Mouse (Mus musculus): ENCODE measurements at regions not wholly inside any gene's neighbourhood (a gene's known extent, or its start where the extent isn't known, plus 50 kb on each side); places are given as distances from the start of the nearest gene placed in this dataset.

DNA sequence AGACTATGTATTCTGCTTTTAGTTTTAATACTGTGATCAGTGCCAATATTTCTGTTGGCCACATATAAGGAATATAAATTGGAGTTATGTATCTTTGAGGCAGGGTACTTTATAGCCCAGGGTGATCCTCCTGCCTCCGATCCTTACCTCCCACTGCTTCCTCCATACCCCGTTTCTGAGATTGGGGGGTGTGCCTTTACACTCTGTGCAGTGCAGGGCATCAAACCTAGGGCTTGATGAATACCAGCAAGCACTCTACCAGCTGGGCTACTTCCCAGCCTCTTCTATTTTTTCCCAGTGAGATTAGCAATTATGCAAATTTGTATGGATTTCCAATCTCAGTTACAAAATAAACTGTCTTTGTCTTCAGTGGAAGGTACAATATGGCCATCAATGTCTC lies 97.3 kb upstream of the Tsc22d2 start:
- no peak for DNase-seq

DNA sequence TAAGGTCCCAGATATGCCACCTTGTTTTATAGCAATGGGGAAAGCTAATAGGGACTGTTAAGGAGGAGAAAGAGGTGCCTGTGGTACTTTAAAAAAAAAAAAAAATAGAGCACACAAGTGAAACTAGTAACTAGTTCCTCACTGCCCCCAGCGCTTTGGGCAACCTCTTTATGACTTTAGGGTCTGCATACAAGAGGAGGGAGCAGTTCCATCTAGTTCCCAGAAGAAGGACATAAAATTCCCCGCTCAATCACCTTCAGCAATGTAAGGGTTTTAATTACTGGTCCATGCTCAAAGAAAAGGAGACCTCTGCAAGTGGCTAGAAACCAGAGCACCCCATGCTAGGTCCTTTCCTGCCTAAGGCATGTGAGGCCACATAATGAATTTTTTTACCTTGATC lies 95.8 kb upstream of the Tsc22d2 start:
- DNase-seq, result no peak

DNA sequence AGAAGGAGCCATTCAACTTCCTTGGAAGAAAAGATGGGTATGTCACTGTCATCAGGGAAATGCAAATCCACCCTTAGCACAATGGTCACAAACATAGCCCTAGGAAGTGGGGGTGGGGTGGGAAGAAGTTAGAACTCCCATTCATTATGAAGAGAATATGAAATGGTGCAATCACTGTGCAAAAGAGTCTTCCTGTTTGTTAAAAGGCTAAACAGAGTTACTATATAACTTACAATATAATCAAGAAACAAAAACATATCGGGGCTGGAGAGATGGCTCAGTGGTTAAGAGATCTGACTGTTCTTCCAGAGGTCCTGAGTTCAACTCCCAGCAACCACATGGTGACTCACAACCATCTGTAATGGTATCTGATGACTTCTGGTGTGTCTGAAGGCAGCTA lies 95.1 kb upstream of the Tsc22d2 start:
- no peak for DNase-seq

DNA sequence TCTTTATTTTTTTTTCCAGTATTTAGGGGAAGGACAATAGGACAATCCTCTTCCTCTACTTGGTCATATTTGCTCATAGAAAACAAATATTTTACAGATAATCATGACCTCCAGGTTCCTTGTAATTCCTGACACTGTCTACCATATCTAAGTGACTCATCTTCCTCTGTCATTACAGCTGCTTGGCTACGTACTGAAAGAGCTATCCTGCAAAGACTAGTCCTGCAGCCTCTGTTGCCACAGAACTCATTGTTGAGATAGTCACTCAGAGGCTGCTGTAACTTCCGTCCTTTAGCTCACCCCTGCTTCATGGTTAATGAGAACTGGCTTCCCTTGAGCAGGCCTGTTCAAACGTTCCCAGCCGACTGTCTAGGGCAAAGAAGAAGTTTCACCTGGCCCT lies 93.7 kb upstream of the Tsc22d2 start:
- no peak for DNase-seq

DNA sequence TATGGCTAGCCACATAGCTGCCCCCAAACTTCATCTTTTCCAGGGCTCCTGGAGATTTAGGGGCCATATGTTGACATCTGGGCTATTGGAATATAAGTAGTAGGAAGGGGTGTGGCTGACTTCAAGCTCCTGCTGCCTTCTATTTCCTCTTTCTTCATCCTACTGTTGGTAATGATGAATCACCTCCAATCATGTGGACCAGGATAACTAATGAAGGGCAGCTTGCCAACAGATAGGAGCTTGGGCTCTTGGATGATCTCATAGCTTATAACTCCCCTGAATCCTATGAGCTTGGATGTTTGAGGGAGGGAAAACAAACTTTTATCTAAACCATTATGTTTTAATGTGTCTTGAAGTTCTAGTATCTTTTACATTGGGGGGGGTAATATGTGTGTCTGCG lies 92.2 kb upstream of the Tsc22d2 start:
- no peak for DNase-seq

DNA sequence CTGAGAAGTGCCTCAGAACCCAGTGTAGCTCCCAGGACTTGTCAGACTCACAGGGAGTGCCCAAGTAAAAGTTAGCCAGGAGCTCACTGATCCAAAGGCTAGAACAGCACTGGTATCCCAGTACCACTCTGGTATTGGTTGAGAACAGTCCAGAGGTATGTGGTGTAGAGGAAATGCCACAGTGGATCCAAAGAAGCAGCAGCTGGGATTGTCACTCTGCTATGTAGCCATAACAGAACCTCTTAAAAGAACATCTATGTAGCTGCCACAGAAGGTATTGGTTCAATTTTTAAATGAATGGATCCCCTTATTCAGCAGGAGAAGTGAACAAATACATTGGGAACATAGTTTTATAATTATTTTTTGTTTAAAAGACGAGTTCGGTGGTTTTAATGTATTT lies 86.8 kb upstream of the Tsc22d2 start:
- DNase-seq, result no peak

DNA sequence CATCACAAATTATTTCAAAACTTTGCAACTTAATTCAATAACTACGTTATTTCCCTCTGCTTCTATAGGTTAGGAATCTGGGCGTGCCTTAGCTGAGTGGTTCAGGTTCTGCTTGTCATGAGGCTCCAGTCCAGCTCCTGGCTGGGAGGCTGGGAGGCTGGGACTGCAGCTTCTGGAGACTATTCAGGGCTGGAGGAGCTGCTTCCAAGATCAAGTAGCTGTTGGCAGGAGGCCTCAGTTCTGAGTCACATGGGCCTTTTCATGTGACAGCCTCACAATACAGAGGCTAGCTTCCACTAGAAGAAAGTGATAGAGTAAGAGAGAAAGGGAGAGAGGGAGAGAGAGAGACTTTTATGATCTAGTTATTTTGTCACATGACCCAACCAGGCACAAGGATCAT lies 84.3 kb upstream of the Tsc22d2 start:
- DNase-seq, result peak; percentile 53 to 74

DNA sequence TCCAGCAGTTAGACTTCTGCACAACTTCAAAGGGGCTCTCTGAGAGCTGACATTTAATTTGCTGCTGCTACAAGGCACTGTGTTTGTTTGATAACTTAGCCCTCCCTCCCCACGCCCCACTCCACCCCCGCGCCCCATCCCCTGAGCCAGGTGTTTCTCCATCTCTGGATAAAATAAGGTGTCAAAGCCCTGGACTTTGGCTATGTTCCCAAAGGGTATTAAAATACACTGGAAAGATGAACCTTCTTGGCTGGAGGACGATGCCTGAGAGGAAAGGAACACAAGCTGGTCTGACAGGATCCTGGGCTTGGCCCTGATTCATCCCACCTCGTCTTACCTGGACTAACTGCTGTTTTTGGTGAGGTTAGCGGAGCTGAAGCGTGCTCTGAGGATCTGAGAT lies 80.5 kb upstream of the Tsc22d2 start:
- no peak for DNase-seq

DNA sequence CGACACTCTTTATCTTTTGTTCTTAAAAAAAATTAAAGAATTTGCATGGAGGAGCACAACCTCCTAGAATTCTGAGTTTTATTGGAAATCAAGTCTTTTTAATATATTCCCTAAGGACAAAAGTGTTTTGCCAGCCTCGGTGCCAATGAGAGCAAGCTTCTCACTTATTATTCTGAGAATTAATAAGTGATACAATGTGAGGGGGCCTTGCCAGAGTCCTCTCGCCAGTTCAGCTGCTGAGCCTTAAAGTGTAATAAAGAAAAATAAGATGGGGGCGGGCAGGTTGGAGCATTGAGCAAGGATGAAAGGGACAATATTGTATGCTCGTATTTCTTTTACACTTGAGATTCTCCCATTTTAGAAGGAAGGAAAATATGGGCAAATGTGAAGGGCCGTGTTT lies 79.2 kb upstream of the Tsc22d2 start:
- no peak for DNase-seq

DNA sequence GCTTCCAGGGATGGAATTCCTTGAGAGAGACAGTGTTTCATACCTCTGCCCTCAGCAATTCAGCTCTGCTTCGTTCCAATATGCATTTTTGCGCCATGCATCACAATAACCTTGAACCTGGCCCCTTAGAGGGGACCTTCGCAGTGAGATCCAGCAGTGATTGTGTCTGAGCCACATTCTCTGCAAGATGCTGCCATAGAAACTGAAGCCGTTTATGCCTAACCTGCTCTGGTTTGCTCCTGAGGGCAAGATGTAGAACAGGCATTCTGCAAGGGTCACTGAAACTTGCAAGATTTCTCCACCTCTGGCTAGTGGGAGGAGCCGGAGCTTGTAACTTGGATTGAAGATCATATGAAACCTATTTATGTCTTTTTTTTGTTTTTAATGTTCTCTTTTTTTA lies 78.4 kb upstream of the Tsc22d2 start:
- DNase-seq, result no peak

DNA sequence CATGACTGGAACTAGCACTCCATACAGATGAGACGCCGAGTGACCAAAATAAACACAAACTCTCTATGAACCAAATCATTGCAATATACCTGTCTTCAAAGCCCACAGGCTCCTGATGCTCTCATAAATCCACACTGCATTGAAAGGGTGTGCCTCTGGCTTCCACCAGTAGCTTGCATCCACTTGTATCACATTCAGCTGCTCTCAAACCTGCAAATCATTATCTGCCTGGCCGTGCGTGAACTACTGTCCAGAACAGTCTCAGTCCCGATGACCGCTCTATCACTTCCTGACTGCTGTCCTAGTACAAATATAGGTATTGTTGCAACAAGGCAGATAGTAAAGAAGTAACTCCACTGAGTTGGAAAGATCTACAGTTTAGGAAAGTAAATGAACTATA lies 77.9 kb upstream of the Tsc22d2 start:
- no peak for DNase-seq

DNA sequence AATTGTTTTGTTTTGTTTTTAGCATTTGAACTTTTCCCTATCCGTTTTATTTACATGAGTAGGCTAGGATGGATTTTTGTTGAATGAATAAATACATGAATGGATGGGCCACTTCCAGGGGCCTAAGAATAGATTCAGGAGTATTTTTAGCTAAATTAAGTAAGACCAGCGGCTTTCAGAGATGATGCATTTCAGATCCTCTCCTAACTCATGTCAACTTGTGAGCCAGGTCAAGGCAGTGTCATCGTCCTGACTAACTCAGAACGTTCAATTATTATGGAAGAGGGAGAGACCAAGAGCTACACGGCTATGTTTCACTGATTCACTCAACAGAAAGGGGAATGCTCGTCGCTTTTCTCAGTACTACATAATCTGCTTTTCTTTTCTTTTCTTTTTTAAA lies 75.5 kb upstream of the Tsc22d2 start:
- DNase-seq, result no peak

DNA sequence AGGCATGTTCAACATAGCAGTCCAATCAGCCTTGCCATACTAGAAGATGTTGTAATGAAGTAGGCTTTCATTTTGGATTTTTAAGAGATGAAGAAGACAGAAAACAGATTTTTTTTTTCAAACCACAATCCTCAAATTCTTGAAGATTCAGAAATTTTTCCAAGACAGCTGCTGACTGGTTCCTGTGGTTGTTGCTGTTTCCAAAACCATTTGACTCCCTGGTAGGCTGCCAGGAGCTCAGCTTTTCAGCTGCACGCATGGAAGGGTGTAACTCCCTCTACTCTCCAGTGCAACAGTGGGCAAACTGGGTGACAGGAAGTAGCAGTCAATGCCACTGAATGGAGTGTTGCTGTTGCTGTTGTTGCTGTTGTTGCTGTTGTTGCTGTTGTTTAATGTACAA lies 72.4 kb upstream of the Tsc22d2 start:
- no peak for DNase-seq

DNA sequence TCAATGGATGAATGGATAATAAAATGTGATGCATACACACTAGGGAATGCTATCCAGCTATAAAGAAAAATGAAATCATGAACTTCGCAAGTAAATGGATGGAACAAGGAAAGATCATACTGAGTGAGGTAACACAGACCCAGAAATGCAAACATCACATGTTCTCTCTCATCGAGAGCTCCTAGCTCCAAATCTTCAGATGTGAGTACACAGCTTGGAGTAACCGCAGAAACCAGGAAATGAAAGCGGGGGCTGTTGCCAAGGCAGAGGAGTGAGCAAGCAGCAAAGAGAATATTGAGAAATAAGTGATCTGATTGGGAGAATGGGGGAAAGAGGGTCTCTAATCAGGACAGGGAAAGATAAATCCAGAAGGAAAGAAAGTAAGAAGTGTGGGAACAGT lies 52.0 kb upstream of the Tsc22d2 start:
- no peak for DNase-seq

DNA sequence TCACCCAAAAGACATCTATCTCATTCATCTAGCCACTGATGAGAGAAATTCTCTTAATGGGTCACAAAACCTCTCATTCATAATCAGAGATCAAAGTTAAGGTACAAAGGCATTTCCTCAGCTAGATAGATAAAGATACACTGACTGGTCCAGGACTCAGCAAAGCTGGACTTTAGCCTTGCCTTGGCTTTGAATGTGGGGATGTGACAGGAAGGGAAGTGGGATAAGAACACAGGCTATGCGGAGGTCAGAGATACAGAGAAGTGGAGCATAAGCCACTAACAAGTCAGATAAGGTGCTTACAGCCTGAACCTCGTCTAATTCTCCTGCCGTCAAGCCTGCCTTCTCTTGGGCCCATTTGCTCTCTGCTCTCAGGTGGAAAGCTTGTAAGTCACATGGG lies 50.0 kb upstream of the Tsc22d2 start:
- DNase-seq, result no peak
